Mouse (Mus musculus): ENCODE results near the gene H1foo.

DNA sequence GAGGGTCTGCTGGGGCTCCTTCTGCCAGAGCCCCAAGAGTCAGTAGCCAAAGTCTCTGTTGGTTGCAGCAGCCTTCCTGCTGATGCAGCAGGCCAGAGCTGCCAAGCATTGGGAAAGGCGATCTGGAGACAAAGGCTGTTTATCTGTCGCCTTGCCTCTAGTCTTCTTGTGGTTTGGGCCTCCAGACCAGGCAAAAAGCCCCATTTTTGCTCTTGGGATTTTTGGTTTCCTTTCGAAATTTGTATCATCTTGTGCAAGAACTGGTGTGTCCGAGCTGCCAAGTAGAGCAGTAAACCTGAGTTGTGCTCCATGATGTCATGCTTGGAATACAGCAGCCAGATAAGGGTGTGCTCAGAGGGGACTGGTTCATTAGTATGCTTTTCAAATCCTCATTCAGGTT lies 47.6 kb upstream of the H1foo start:
- TF ChIP-seq POLR2A (IDR thresholded peaks at IDR 0.05; ENCODE audit: low read depth, low read length) (no peak), CTCF (IDR thresholded peaks at IDR 0.05; ENCODE audit: extremely low read depth, insufficient read depth, insufficient read length, insufficient replicate concordance) (no peak)

All from spleen, adult 2 months (tissue).